Mouse (Mus musculus) embryonic fibroblast, embryonic 13.5 days (primary cell): Measurements from ENCODE around the gene Kcnma1.

Source experiments
- CTCF ChIP-seq: IDR thresholded peaks from 2 replicates; pipeline ENCODE4 v1.5.1; 2011; ENCODE audit warnings: mild to moderate bottlenecking, control low read depth, low read length, moderate library complexity, borderline replicate concordance; ENCODE audit not compliant: insufficient read depth
- POLR2A ChIP-seq: IDR thresholded peaks from 2 replicates; pipeline ENCODE4 v1.6.1; 2011; ENCODE audit warnings: low read depth, mild to moderate bottlenecking, control low read depth, low read length, moderate library complexity

DNA sequence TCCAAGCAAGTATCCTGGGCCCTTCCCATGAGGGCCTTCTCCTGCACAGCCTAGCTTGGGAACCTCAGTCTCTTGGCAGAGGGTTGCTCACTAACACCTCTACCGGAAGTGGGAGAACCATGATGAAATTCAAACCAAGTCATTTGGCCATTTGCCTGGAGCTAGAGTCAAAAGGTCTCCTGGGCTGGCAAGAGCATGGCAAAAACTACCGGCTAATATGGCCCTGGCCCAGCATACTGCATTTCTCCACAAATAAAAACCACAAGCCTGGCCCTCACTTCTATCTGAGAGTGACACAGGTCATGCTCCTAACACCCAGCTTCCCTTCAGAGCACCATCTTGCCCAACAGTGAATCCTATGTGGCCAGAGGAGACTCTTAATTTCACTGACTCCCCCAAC lies 159.3 kb downstream of the Kcnma1 start:
- TF ChIP-seq CTCF: no peak
- TF ChIP-seq POLR2A: no peak
